Mouse (Mus musculus): ENCODE results near the gene Gdpd1.
"Not testable (repeated sequence)": the region's sequence is repeated elsewhere in the genome, so short reads cannot be mapped to it uniquely, and the experiment has no call there.

The Gdpd1 gene

GRCm38 (mm10) chr11:87073866-87074440, at the start of gene Gdpd1:
Gene Gdpd1, minus strand, starts transcription at chr11:87074062.
- DNase-seq (ENCODE audit: inconsistent age in 2 of 2, low spot score in 1 of 2) = peak; percentile 92 to 96

GRCm38 (mm10) chr11:87121864-87122263, 48.0 kb upstream of the Gdpd1 start:
- DNase-seq (ENCODE audit: inconsistent age in 2 of 2, low spot score in 1 of 2) = no peak

GRCm38 (mm10) chr11:87110172-87110909, 36.5 kb upstream of the Gdpd1 start:
- no peak for DNase-seq (ENCODE audit: inconsistent age in 2 of 2, low spot score in 1 of 2)

- peak; percentile 39 to 71 for DNase-seq (ENCODE audit: inconsistent age in 2 of 2, low spot score in 1 of 2)
Observed at GRCm38 (mm10) chr11:87109519-87110171, 35.8 kb upstream of the Gdpd1 start.

- DNase-seq (ENCODE audit: inconsistent age in 2 of 2, low spot score in 1 of 2) = peak; percentile 98 to 99
Observed at GRCm38 (mm10) chr11:87108755-87109518, 35.1 kb upstream of the Gdpd1 start, which contains the start of gene Ska2. Gene Ska2, plus strand, starts transcription at chr11:87109234.

- no peak for DNase-seq (ENCODE audit: inconsistent age in 2 of 2, low spot score in 1 of 2)
Observed at GRCm38 (mm10) chr11:87108409-87108754, 34.5 kb upstream of the Gdpd1 start, which contains the start of gene Prr11. Gene Prr11, minus strand, starts transcription at chr11:87108708.

- DNase-seq (ENCODE audit: inconsistent age in 2 of 2, low spot score in 1 of 2) = peak in 1 of 2 experiments; percentile 22
Observed at GRCm38 (mm10) chr11:87087142-87087541, 13.3 kb upstream of the Gdpd1 start.

GRCm38 (mm10) chr11:87086290-87086984, 12.6 kb upstream of the Gdpd1 start, which contains the start of gene Smg8:
Gene Smg8, minus strand, starts transcription at chr11:87086774.
- DNase-seq (ENCODE audit: inconsistent age in 2 of 2, low spot score in 1 of 2) = peak; percentile 86 to 96

- peak in 1 of 2 experiments; percentile 26 for DNase-seq (ENCODE audit: inconsistent age in 2 of 2, low spot score in 1 of 2)
Observed at GRCm38 (mm10) chr11:87085461-87085860, 11.6 kb upstream of the Gdpd1 start.

GRCm38 (mm10) chr11:87083712-87084111, 9.8 kb upstream of the Gdpd1 start:
- DNase-seq (ENCODE audit: inconsistent age in 2 of 2, low spot score in 1 of 2) = no peak

- peak; percentile 77 to 88 for DNase-seq (ENCODE audit: inconsistent age in 2 of 2, low spot score in 1 of 2)
Observed at GRCm38 (mm10) chr11:87073343-87073865, 458 bp downstream of the Gdpd1 start.

GRCm38 (mm10) chr11:87062087-87062486, 11.8 kb downstream of the Gdpd1 start:
- DNase-seq (ENCODE audit: inconsistent age in 2 of 2, low spot score in 1 of 2) = no peak

GRCm38 (mm10) chr11:87060410-87060809, 13.5 kb downstream of the Gdpd1 start:
- no peak for DNase-seq (ENCODE audit: inconsistent age in 2 of 2, low spot score in 1 of 2)

- no peak for DNase-seq (ENCODE audit: inconsistent age in 2 of 2, low spot score in 1 of 2)
Observed at GRCm38 (mm10) chr11:87056286-87056685, 17.6 kb downstream of the Gdpd1 start.

- DNase-seq (ENCODE audit: inconsistent age in 2 of 2, low spot score in 1 of 2) = not testable (repeated sequence)
Observed at GRCm38 (mm10) chr11:87048900-87049299, 25.0 kb downstream of the Gdpd1 start.

GRCm38 (mm10) chr11:87046968-87047367, 26.9 kb downstream of the Gdpd1 start:
- DNase-seq (ENCODE audit: inconsistent age in 2 of 2, low spot score in 1 of 2) = no peak

- DNase-seq (ENCODE audit: inconsistent age in 2 of 2, low spot score in 1 of 2) = no peak
Observed at GRCm38 (mm10) chr11:87043052-87043451, 30.8 kb downstream of the Gdpd1 start.

GRCm38 (mm10) chr11:87039307-87039963, 34.4 kb downstream of the Gdpd1 start:
- DNase-seq (ENCODE audit: inconsistent age in 2 of 2, low spot score in 1 of 2) = peak; percentile 46 to 77

GRCm38 (mm10) chr11:87036180-87036579, 37.7 kb downstream of the Gdpd1 start:
- DNase-seq (ENCODE audit: inconsistent age in 2 of 2, low spot score in 1 of 2) = no peak

GRCm38 (mm10) chr11:87028212-87028611, 45.6 kb downstream of the Gdpd1 start:
- DNase-seq (ENCODE audit: inconsistent age in 2 of 2, low spot score in 1 of 2) = no peak
